Mouse (Mus musculus): ENCODE results near the gene Uso1. TPM values are rescaled to one million over a fixed set of nuclear protein-coding genes. Genes with fewer than 3 reads are reported as not detected.

The Uso1 gene
- polyA plus RNA-seq, 1 experiment from 2014 or later: 28.1 TPM

DNA sequence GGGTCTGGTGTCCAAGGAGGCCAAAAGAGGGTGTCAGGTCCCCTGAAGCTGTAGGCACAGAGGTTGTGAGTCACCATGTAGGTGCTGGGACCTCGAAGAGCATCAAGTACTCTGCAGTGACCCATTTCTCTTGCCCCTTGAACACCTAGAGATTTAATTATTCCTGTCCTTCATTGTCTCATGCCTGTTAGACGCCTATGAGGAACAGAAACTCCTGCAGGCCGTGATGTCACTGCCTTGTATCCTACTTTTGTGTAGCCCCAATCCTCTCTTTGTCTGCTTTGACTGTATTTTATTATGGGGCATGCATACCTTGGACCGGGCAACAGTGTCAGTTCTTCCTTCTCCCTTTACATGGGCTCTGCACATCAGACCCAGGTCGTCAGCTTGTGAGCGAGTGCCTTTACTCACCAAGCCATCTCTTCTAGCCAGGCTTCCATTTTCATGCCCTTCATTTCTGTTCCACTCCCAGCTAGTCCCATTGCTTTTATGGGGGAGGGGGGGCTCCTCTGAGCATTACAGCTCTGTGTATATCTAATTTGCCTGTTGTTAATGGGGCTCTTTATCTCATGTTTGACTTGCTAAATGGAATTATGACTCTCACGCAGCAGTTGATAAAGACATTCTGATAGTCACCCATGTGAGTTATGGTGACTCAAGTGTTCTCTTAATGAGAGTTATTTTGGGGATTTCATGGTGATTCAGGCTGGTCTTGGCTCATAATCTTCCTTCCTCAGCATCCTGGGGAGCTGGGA, 7.4 kb downstream of the Uso1 start:
- H3K9ac ChIP-seq: no peak overlapping the region
- WGBS: 79% methylated on average over 7 of the region's 7 CpGs
- DNase-seq (no peak), ATAC-seq (ENCODE audit: insufficient read depth) (no peak)
- no peak overlapping the region for H3K4me2 ChIP-seq
- H3K9me3 ChIP-seq (ENCODE audit: low read depth, low read length): no peaks in the 10 kb centered on the region
- H3K27me3 ChIP-seq (ENCODE audit: insufficient read depth, low read length): no peaks in the 10 kb centered on the region
- H3K4me1 ChIP-seq (ENCODE audit: insufficient read depth): no peaks in the 10 kb centered on the region
- no peaks in the 10 kb centered on the region for H3K36me3 ChIP-seq (ENCODE audit: insufficient read depth)
- TF ChIP-seq CTCF (IDR thresholded peaks at IDR 0.05; ENCODE audit: low read depth): no peak
- no peak overlapping the region for H3K27ac ChIP-seq (ENCODE audit: low read depth)
- H3K4me3 ChIP-seq (ENCODE audit: low read depth, low read length): no peak overlapping the region

DNA sequence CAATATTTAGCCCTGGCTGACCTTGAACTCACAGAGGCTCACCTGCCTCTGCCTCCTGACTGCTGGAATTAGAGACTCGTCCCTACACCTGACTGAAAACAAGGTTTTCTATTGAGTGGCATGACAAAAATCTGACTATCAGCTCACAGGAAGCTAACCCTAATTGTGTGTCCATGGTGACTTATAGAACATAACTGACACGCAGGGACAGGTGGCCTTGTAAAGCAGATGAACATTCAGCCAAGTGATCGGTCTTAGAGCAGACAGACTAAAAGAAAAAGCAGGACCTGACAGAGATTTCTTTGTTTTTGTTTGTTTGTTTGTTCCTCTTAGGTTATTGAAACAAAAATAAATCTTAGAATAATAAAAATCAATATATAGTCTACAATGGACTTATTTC, 10.5 kb downstream of the Uso1 start:
- no peaks in the 10 kb centered on the region for H3K9me3 ChIP-seq (ENCODE audit: low read depth, low read length)
- 89% methylated on average over 3 of the region's 3 CpGs for WGBS
- no peak overlapping the region for H3K9ac ChIP-seq
- H3K27me3 ChIP-seq (ENCODE audit: insufficient read depth, low read length): no peaks in the 10 kb centered on the region
- no peak for ATAC-seq (ENCODE audit: insufficient read depth)
- DNase-seq: no peak
- no peaks in the 10 kb centered on the region for H3K4me1 ChIP-seq (ENCODE audit: insufficient read depth)
- H3K27ac ChIP-seq (ENCODE audit: low read depth): no peak overlapping the region
- H3K4me2 ChIP-seq: no peak overlapping the region
- no peak overlapping the region for H3K4me3 ChIP-seq (ENCODE audit: low read depth, low read length)
- peaks cover 10% of the 10 kb centered on the region; the same call in 1 of the 2 replicates for H3K36me3 ChIP-seq (ENCODE audit: insufficient read depth)
- TF ChIP-seq CTCF (IDR thresholded peaks at IDR 0.05; ENCODE audit: low read depth): no peak

DNA sequence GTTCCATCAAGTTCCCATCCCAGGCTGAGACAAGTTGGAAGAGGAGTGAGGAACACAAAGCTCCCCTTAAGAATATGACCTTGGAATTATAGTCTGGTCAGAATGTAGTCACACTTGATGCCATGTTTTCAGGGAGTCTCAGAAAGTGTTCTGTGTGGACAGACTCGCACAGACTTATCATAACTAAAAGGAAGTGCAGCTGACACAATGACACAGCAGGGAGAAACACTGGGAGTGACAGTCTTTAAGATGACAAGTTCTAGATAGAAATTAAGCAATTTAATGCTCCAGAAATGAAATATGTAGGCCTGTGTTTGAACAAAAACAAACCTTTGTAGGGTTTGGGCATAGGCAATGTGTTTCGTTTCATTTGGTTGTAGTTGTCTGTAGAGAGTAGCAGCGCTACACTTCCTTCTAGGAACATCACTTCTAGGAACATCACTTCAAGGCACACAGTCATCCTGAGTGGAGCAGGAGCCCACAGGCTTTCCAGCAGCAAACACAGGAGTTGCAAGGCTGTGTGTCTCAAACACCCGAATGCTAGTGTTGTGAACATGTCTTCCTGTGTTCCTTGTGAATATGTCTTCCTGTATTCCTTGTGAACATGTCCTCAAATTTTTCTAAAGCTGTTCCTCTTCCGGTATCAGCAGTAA, 11.7 kb downstream of the Uso1 start:
- Histone ChIP-seq H3K4me2 (no peak overlapping the region), H3K27ac (ENCODE audit: low read depth) (no peak overlapping the region), H3K9me3 (ENCODE audit: low read depth, low read length) (no peaks in the 10 kb centered on the region), H3K9ac (no peak overlapping the region), H3K4me1 (ENCODE audit: insufficient read depth) (no peaks in the 10 kb centered on the region), H3K36me3 (ENCODE audit: insufficient read depth) (peaks cover 16% of the 10 kb centered on the region; the same call in 1 of the 2 replicates), H3K4me3 (ENCODE audit: low read depth, low read length) (no peak overlapping the region), H3K27me3 (ENCODE audit: insufficient read depth, low read length) (no peaks in the 10 kb centered on the region)
- DNase-seq (no peak), ATAC-seq (ENCODE audit: insufficient read depth) (no peak)
- WGBS: 83% methylated on average over 5 of the region's 5 CpGs
- no peak for TF ChIP-seq CTCF (IDR thresholded peaks at IDR 0.05; ENCODE audit: low read depth)

DNA sequence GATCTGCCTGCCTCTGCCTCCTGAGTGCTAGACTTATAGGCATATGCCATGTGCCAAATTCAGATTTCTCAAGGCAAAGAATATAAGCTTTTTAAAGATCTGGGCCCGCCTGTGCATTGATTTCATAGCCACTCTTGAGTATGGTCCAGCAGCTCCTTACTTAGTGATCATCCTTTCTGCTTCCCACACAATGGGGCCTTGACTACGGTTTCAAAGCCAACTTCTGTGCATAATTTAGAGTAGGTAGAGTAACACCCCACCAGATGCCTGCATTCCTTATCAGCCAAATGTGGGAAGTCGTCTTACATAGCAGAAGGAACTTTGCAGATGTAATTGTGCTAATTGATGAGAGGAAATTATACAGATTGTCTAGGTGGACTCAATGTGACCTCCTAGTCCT, 17.1 kb downstream of the Uso1 start:
- 88% methylated on average over 3 of the region's 3 CpGs for WGBS
- Histone ChIP-seq H3K4me1 (ENCODE audit: insufficient read depth) (no peaks in the 10 kb centered on the region), H3K27me3 (ENCODE audit: insufficient read depth, low read length) (no peaks in the 10 kb centered on the region), H3K4me2 (no peak overlapping the region), H3K36me3 (ENCODE audit: insufficient read depth) (peaks cover 38% of the 10 kb centered on the region), H3K4me3 (ENCODE audit: low read depth, low read length) (no peak overlapping the region), H3K9me3 (ENCODE audit: low read depth, low read length) (no peaks in the 10 kb centered on the region), H3K27ac (ENCODE audit: low read depth) (no peak overlapping the region), H3K9ac (no peak overlapping the region)
- ATAC-seq (ENCODE audit: insufficient read depth) (no peak), DNase-seq (no peak)
- no peak for TF ChIP-seq CTCF (IDR thresholded peaks at IDR 0.05; ENCODE audit: low read depth)

DNA sequence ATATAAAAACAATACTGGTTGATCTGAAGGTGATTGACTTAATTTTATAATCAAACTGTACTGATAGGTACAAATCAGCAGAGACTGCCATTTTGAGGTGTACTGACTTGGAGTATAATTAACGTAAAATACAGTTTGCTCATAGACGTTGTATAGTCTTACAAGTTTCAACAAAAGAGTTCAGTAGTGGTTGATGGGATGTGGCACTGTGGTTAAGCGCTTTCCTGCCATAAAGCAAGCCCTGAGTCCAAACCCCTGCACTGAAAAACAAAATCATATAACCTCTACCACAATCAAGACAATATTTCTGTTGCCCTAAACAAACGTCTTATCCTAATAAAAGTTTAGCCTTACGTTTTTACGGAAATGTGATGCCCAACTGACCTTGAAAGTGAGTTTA, 28.2 kb downstream of the Uso1 start:
- DNase-seq (no peak), ATAC-seq (ENCODE audit: insufficient read depth) (no peak)
- Histone ChIP-seq H3K27me3 (ENCODE audit: insufficient read depth, low read length) (no peaks in the 10 kb centered on the region), H3K4me2 (no peak overlapping the region), H3K9ac (no peak overlapping the region), H3K27ac (ENCODE audit: low read depth) (no peak overlapping the region), H3K36me3 (ENCODE audit: insufficient read depth) (peaks cover 30% of the 10 kb centered on the region), H3K4me3 (ENCODE audit: low read depth, low read length) (no peak overlapping the region), H3K9me3 (ENCODE audit: low read depth, low read length) (no peaks in the 10 kb centered on the region), H3K4me1 (ENCODE audit: insufficient read depth) (no peaks in the 10 kb centered on the region)
- WGBS: 80% methylated on average over 6 of the region's 6 CpGs
- TF ChIP-seq CTCF (IDR thresholded peaks at IDR 0.05; ENCODE audit: low read depth): no peak

DNA sequence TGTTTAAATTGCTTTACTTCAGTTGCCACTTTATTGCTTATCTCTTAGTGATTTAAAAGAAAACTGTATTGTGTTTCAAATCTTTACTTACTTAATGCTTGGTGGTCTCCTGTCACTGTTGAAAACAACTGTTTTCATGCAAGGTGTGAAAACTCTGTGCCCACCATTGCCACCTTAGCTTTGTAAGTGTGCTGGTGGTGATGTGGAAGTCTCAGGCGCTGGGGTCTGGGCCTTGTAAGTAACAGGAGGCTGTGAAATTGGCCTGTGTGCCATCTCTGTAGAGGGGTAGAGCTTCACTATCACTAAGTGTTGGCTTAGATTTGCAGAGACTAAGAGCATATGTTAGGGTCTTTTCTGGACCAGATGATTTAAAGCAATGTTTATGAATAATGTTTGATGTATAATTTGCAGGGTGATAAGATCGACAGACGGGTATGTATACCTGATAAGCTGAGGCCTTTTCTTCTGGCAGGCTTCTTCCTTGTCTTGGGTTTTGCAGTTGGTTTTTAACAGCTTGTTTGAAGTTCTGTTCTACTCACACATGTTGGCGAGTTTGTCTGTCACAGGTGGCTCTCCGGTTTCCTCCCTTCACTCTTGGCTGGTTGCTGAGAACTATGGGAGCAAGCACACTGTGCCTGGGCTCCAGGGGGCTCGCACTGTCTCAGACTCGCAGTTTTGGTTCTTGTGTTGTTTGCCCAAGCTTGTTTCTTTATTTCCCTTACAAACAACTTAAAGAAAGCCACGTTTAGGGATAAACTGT, 45.5 kb downstream of the Uso1 start:
- no peak for TF ChIP-seq CTCF (IDR thresholded peaks at IDR 0.05; ENCODE audit: low read depth)
- Histone ChIP-seq H3K4me1 (ENCODE audit: insufficient read depth) (no peaks in the 10 kb centered on the region), H3K4me2 (no peak overlapping the region), H3K9me3 (ENCODE audit: low read depth, low read length) (no peaks in the 10 kb centered on the region), H3K27me3 (ENCODE audit: insufficient read depth, low read length) (no peaks in the 10 kb centered on the region), H3K36me3 (ENCODE audit: insufficient read depth) (peaks cover 75% of the 10 kb centered on the region), H3K4me3 (ENCODE audit: low read depth, low read length) (no peak overlapping the region), H3K27ac (ENCODE audit: low read depth) (no peak overlapping the region), H3K9ac (no peak overlapping the region)
- WGBS: 69% methylated on average over 8 of the region's 8 CpGs
- DNase-seq (no peak), ATAC-seq (ENCODE audit: insufficient read depth) (no peak)
